Mouse (Mus musculus) MEL (cell line): ENCODE data around the gene Dhh.

Experiments
- CTCF ChIP-seq, 3 experiments: IDR thresholded peaks in 2 of 3; conservative IDR thresholded peaks in 1 of 3; 2 replicates each; pipeline ENCODE4 v1.5.1; 2011 to 2012; ENCODE audit warnings: low read length in 3 of 3, low read depth in 2 of 3, mild to moderate bottlenecking in 2 of 3, improper control_type of control experiment in 1 of 3, inconsistent platforms in 1 of 3, mixed read lengths in 1 of 3, moderate library complexity in 1 of 3; ENCODE audit not compliant: control insufficient read depth in 1 of 3, insufficient read depth in 1 of 3, poor library complexity in 1 of 3, severe bottlenecking in 1 of 3
- ZNF384 ChIP-seq: IDR thresholded peaks from 2 replicates; pipeline ENCODE4 v1.6.1; 2012; ENCODE audit warnings: low read depth, mild to moderate bottlenecking, inconsistent platforms, low read length, improper control_type of control experiment

- TF ChIP-seq ZNF384 (no peak), CTCF (IDR thresholded peaks at IDR 0.05 in 2 of 3, conservative IDR thresholded peaks at IDR 0.05 in 1 of 3; ENCODE audit: control insufficient read depth in 1 of 3, insufficient read depth in 1 of 3, low read depth in 2 of 3, low read length in 3 of 3, poor library complexity in 1 of 3, severe bottlenecking in 1 of 3) (no peak)
Measured at GRCm38 (mm10) chr15:98934217-98934839, 36.0 kb upstream of the Dhh start, which contains the start of gene Tuba1b.
